Mouse (Mus musculus) CD4-positive naive resting alpha-beta T cell, adult 57 days (primary cell): ENCODE results near the gene Tas2r104. TPM values are rescaled to one million over a fixed set of nuclear protein-coding genes. Genes with fewer than 3 reads are reported as not detected.

Experiments used
- total RNA-seq: library from RNA; stranded (reverse); gene quantifications from one replicate; pipeline ENCODE4 v1.2.4, GENCODE M21; 2023

Tas2r104 gene
- total RNA-seq: not detected

GRCm38 (mm10) chr6:131685644-131686043 lies at the start of gene Tas2r104:
Tas2r104 (minus strand) TSS chr6:131685744.

GRCm38 (mm10) chr6:131689963-131690362 lies 4.4 kb upstream of the Tas2r104 start, which contains the start of gene Tas2r114:
Tas2r114 (minus strand) TSS chr6:131690063.

GRCm38 (mm10) chr6:131687395-131687794 lies 1.9 kb upstream of the Tas2r104 start, which contains the start of gene Tas2r105:
Tas2r105 (minus strand) TSS chr6:131687495.

GRCm38 (mm10) chr6:131678786-131679185 lies 6.8 kb downstream of the Tas2r104 start, which contains the start of gene Tas2r106:
Tas2r106 (minus strand) TSS chr6:131678886.

GRCm38 (mm10) chr6:131660049-131660448 lies 25.5 kb downstream of the Tas2r104 start, which contains the start of gene Tas2r107:
Tas2r107 (minus strand) TSS chr6:131660149.

Other genes with a start within 250 kb of the Tas2r104 start
- gene 5430401F13Rik, start 199.3 kb downstream of the Tas2r104 start, total RNA-seq: not detected
- not detected for gene Gm6619, start 199.3 kb downstream of the Tas2r104 start, total RNA-seq
- not detected for gene Tas2r130, start 54.8 kb downstream of the Tas2r104 start, total RNA-seq
- not detected for gene Tas2r107, start 25.6 kb downstream of the Tas2r104 start, total RNA-seq
- gene Tas2r106, start 6.9 kb downstream of the Tas2r104 start, total RNA-seq: not detected
- not detected for gene Tas2r105, start 1.8 kb upstream of the Tas2r104 start, total RNA-seq
- gene Tas2r114, start 4.3 kb upstream of the Tas2r104 start, total RNA-seq: not detected